Mouse (Mus musculus): Measurements from ENCODE around the gene Fbxw10. TPM values are rescaled to one million over a fixed set of nuclear protein-coding genes. Genes with fewer than 3 reads are reported as not detected.

Gene Fbxw10
- polyA plus RNA-seq, 1 experiment: not detected

GRCm38 (mm10) chr11:62827135-62827534, 19.7 kb upstream of the Fbxw10 start:
- H3K9me3 ChIP-seq (ENCODE audit: control insufficient read depth, low read length): no peaks in the 10 kb centered on the region

GRCm38 (mm10) chr11:62827911-62828310, 19.0 kb upstream of the Fbxw10 start:
- H3K4me1 ChIP-seq (ENCODE audit: control insufficient read depth): no peaks in the 10 kb centered on the region
- TF ChIP-seq TAL1 (IDR thresholded peaks at IDR 0.05; ENCODE audit: low read length) (no peak), GATA1 (IDR thresholded peaks at IDR 0.05; ENCODE audit: low read length) (no peak)

More at GRCm38 (mm10) chr11:62827135-62827534, 19.7 kb upstream of the Fbxw10 start:
- H3K27me3 ChIP-seq (ENCODE audit: control insufficient read depth): no peaks in the 10 kb centered on the region
- TF ChIP-seq GATA1 (IDR thresholded peaks at IDR 0.05; ENCODE audit: low read length) (no peak), TAL1 (IDR thresholded peaks at IDR 0.05; ENCODE audit: low read length) (no peak)
- no peaks in the 10 kb centered on the region for H3K4me1 ChIP-seq (ENCODE audit: control insufficient read depth)
- H3K36me3 ChIP-seq (ENCODE audit: control insufficient read depth): no peaks in the 10 kb centered on the region
- no peak overlapping the region for H3K4me3 ChIP-seq (replicated peaks)

GRCm38 (mm10) chr11:62830387-62830786, 16.5 kb upstream of the Fbxw10 start:
- Histone ChIP-seq H3K4me3 (replicated peaks) (no peak overlapping the region), H3K9me3 (ENCODE audit: control insufficient read depth, low read length) (no peaks in the 10 kb centered on the region), H3K36me3 (ENCODE audit: control insufficient read depth) (no peaks in the 10 kb centered on the region), H3K27me3 (ENCODE audit: control insufficient read depth) (no peaks in the 10 kb centered on the region), H3K4me1 (ENCODE audit: control insufficient read depth) (no peaks in the 10 kb centered on the region)
- TF ChIP-seq GATA1 (IDR thresholded peaks at IDR 0.05; ENCODE audit: low read length) (no peak), TAL1 (IDR thresholded peaks at IDR 0.05; ENCODE audit: low read length) (no peak)

More at GRCm38 (mm10) chr11:62827911-62828310, 19.0 kb upstream of the Fbxw10 start:
- H3K4me3 ChIP-seq (replicated peaks): no peak overlapping the region
- H3K27me3 ChIP-seq (ENCODE audit: control insufficient read depth): no peaks in the 10 kb centered on the region
- no peaks in the 10 kb centered on the region for H3K9me3 ChIP-seq (ENCODE audit: control insufficient read depth, low read length)
- H3K36me3 ChIP-seq (ENCODE audit: control insufficient read depth): no peaks in the 10 kb centered on the region

GRCm38 (mm10) chr11:62831906-62832305, 15.0 kb upstream of the Fbxw10 start:
- Histone ChIP-seq H3K4me1 (ENCODE audit: control insufficient read depth) (no peaks in the 10 kb centered on the region), H3K27me3 (ENCODE audit: control insufficient read depth) (no peaks in the 10 kb centered on the region), H3K4me3 (replicated peaks) (no peak overlapping the region), H3K9me3 (ENCODE audit: control insufficient read depth, low read length) (no peaks in the 10 kb centered on the region), H3K36me3 (ENCODE audit: control insufficient read depth) (no peaks in the 10 kb centered on the region)
- no peak for TF ChIP-seq TAL1 (IDR thresholded peaks at IDR 0.05; ENCODE audit: low read length)
- TF ChIP-seq GATA1 (IDR thresholded peaks at IDR 0.05; ENCODE audit: low read length): no peak

- TF ChIP-seq GATA1 (IDR thresholded peaks at IDR 0.05; ENCODE audit: low read length) (no peak), TAL1 (IDR thresholded peaks at IDR 0.05; ENCODE audit: low read length) (no peak)
- Histone ChIP-seq H3K4me3 (replicated peaks) (no peak overlapping the region), H3K9me3 (ENCODE audit: control insufficient read depth, low read length) (no peaks in the 10 kb centered on the region), H3K36me3 (ENCODE audit: control insufficient read depth) (no peaks in the 10 kb centered on the region), H3K27me3 (ENCODE audit: control insufficient read depth) (no peaks in the 10 kb centered on the region), H3K4me1 (ENCODE audit: control insufficient read depth) (no peaks in the 10 kb centered on the region)
These were observed 2.3 kb upstream of the Fbxw10 start for GRCm38 (mm10) chr11:62844562-62844961.

- TF ChIP-seq TAL1 (IDR thresholded peaks at IDR 0.05; ENCODE audit: low read length) (no peak), GATA1 (IDR thresholded peaks at IDR 0.05; ENCODE audit: low read length) (no peak)
- Histone ChIP-seq H3K4me1 (ENCODE audit: control insufficient read depth) (no peaks in the 10 kb centered on the region), H3K9me3 (ENCODE audit: control insufficient read depth, low read length) (no peaks in the 10 kb centered on the region), H3K27me3 (ENCODE audit: control insufficient read depth) (no peaks in the 10 kb centered on the region), H3K36me3 (ENCODE audit: control insufficient read depth) (no peaks in the 10 kb centered on the region), H3K4me3 (replicated peaks) (no peak overlapping the region)
These were observed 1.1 kb upstream of the Fbxw10 start for GRCm38 (mm10) chr11:62845730-62846129.

GRCm38 (mm10) chr11:62847655-62848191, 854 bp downstream of the Fbxw10 start:
- Histone ChIP-seq H3K4me3 (replicated peaks) (no peak overlapping the region), H3K36me3 (ENCODE audit: control insufficient read depth) (no peaks in the 10 kb centered on the region), H3K9me3 (ENCODE audit: control insufficient read depth, low read length) (no peaks in the 10 kb centered on the region), H3K27me3 (ENCODE audit: control insufficient read depth) (no peaks in the 10 kb centered on the region), H3K4me1 (ENCODE audit: control insufficient read depth) (no peaks in the 10 kb centered on the region)
- TF ChIP-seq GATA1 (IDR thresholded peaks at IDR 0.05; ENCODE audit: low read length): no peak

- Histone ChIP-seq H3K27me3 (ENCODE audit: control insufficient read depth) (no peaks in the 10 kb centered on the region), H3K4me1 (ENCODE audit: control insufficient read depth) (peaks cover 5% of the 10 kb centered on the region), H3K36me3 (ENCODE audit: control insufficient read depth) (no peaks in the 10 kb centered on the region), H3K4me3 (replicated peaks) (no peak overlapping the region), H3K9me3 (ENCODE audit: control insufficient read depth, low read length) (no peaks in the 10 kb centered on the region)
- TF ChIP-seq TAL1 (IDR thresholded peaks at IDR 0.05; ENCODE audit: low read length) (no peak), GATA1 (IDR thresholded peaks at IDR 0.05; ENCODE audit: low read length) (no peak)
These were observed 1.4 kb downstream of the Fbxw10 start for GRCm38 (mm10) chr11:62848301-62848700.

GRCm38 (mm10) chr11:62851199-62851598, 4.3 kb downstream of the Fbxw10 start:
- TF ChIP-seq TAL1 (IDR thresholded peaks at IDR 0.05; ENCODE audit: low read length) (no peak), GATA1 (IDR thresholded peaks at IDR 0.05; ENCODE audit: low read length) (no peak)
- Histone ChIP-seq H3K9me3 (ENCODE audit: control insufficient read depth, low read length) (no peaks in the 10 kb centered on the region), H3K4me1 (ENCODE audit: control insufficient read depth) (peaks cover 13% of the 10 kb centered on the region), H3K4me3 (replicated peaks) (no peak overlapping the region), H3K27me3 (ENCODE audit: control insufficient read depth) (no peaks in the 10 kb centered on the region), H3K36me3 (ENCODE audit: control insufficient read depth) (no peaks in the 10 kb centered on the region)

GRCm38 (mm10) chr11:62853334-62853733, 6.5 kb downstream of the Fbxw10 start:
- Histone ChIP-seq H3K27me3 (ENCODE audit: control insufficient read depth) (no peaks in the 10 kb centered on the region), H3K4me1 (ENCODE audit: control insufficient read depth) (peaks cover 13% of the 10 kb centered on the region), H3K4me3 (replicated peaks) (no peak overlapping the region), H3K36me3 (ENCODE audit: control insufficient read depth) (no peaks in the 10 kb centered on the region), H3K9me3 (ENCODE audit: control insufficient read depth, low read length) (no peaks in the 10 kb centered on the region)
- TF ChIP-seq TAL1 (IDR thresholded peaks at IDR 0.05; ENCODE audit: low read length) (no peak), GATA1 (IDR thresholded peaks at IDR 0.05; ENCODE audit: low read length) (no peak)

All from erythroblast, embryonic 14.5 days (primary cell).